Mouse (Mus musculus) forebrain, embryonic 14.5 days (tissue): Measurements from ENCODE around the gene Igf2bp1. TPM values are rescaled to one million over a fixed set of nuclear protein-coding genes. Genes with fewer than 3 reads are reported as not detected.
"Not testable (repeated sequence)": the region's sequence is repeated elsewhere in the genome, so short reads cannot be mapped to it uniquely, and the experiment has no call there.

Experiments
- ATAC-seq: fragments of 200-750 bp; cut with Nextera tagmentation; 2 replicates; pipeline ENCODE4 v1.8.0; 2017; ENCODE audit warnings: mild to moderate bottlenecking, moderate library complexity
- DNase-seq: peaks from one replicate; pipeline ENCODE4 v3.0.0-alpha.2; 2015; ENCODE audit warnings: low spot score
- H3K27ac ChIP-seq: fragments of 300-500 bp; sonication (generic); 2 replicates; pipeline ENCODE4 v1.5.1; 2014; ENCODE audit warnings: low read depth, mild to moderate bottlenecking, control low read depth, low read length, moderate library complexity
- H3K27me3 ChIP-seq: fragments of 300-500 bp; sonication (generic); replicated peaks from 2 replicates; pipeline ENCODE4 v1.6.1; 2014; ENCODE audit warnings: low read length, control low read depth, mixed read lengths; ENCODE audit not compliant: control insufficient read depth, insufficient read depth
- H3K36me3 ChIP-seq: fragments of 300-500 bp; sonication (generic); 2 replicates; pipeline ENCODE4 v1.6.1; 2014; ENCODE audit warnings: low read length, control low read depth; ENCODE audit not compliant: control insufficient read depth, insufficient read depth
- H3K4me1 ChIP-seq: fragments of 300-500 bp; sonication (generic); 2 replicates; pipeline ENCODE4 v1.6.1; 2014; ENCODE audit warnings: antibody characterized with exemption, low read length, control low read depth; ENCODE audit not compliant: control insufficient read depth, insufficient read depth
- H3K4me2 ChIP-seq: fragments of 300-500 bp; sonication (generic); 2 replicates; pipeline ENCODE4 v1.6.1; 2014; ENCODE audit warnings: mild to moderate bottlenecking, control low read depth, low read length
- H3K4me3 ChIP-seq: fragments of 300-500 bp; sonication (generic); 2 replicates; pipeline ENCODE4 v1.5.1; 2014; ENCODE audit warnings: low read depth, low read length, control low read depth
- H3K9ac ChIP-seq: fragments of 300-500 bp; sonication (generic); 2 replicates; pipeline ENCODE4 v1.6.1; 2014; ENCODE audit warnings: mild to moderate bottlenecking, low read length, control low read depth, moderate library complexity
- H3K9me3 ChIP-seq: fragments of 300-500 bp; sonication (generic); replicated peaks from 2 replicates; pipeline ENCODE4 v1.6.1; 2016; ENCODE audit warnings: low read length, control low read depth, mixed read lengths; ENCODE audit not compliant: control insufficient read depth
- WGBS: fragments of 180-500 bp; shearing (Covaris S2); extraction: QIAGEN DNeasy Blood & Tissue Kit; methylation state at CpG from one replicate; pipeline ENCODE4 v1.1.7; 2014; 5-methylcytosine and 5-hydroxymethylcytosine counted together
- polyA plus RNA-seq: library from polyadenylated mRNA; unstranded; fragments of >200 nt; fragmentation: Nextera tagmentation; extraction: Ambion mirVana; gene quantifications from 2 replicates; pipeline ENCODE4 v1.2.1, GENCODE M21; 2014

The Igf2bp1 gene
- polyA plus RNA-seq, 1 experiment from 2014 or later: 15.3 TPM

- Histone ChIP-seq H3K27me3 (no peaks in the 10 kb centered on the region), H3K9me3 (no peaks in the 10 kb centered on the region), H3K4me2 (no peak overlapping the region), H3K9ac (no peak overlapping the region), H3K4me1 (no peaks in the 10 kb centered on the region), H3K4me3 (no peak overlapping the region), H3K36me3 (peaks cover 33% of the 10 kb centered on the region), H3K27ac (no peak overlapping the region)
- 70% methylated on average over 9 of the region's 9 CpGs for WGBS
- no peak for ATAC-seq
- no peak for DNase-seq
Observed at GRCm38 (mm10) chr11:95958251-95958650, 47.5 kb downstream of the Igf2bp1 start.

- 67% methylated on average over 7 of the region's 7 CpGs for WGBS
- H3K4me2 ChIP-seq: no peak overlapping the region
- DNase-seq: peak; percentile 15
- no peak overlapping the region for H3K9ac ChIP-seq
- H3K9me3 ChIP-seq: no peaks in the 10 kb centered on the region
- H3K4me3 ChIP-seq: no peak overlapping the region
- no peak overlapping the region for H3K27ac ChIP-seq
- ATAC-seq: no peak
- H3K4me1 ChIP-seq: no peaks in the 10 kb centered on the region
- H3K36me3 ChIP-seq: peaks cover 25% of the 10 kb centered on the region
- H3K27me3 ChIP-seq: no peaks in the 10 kb centered on the region
Observed at GRCm38 (mm10) chr11:95957407-95957806, 48.3 kb downstream of the Igf2bp1 start.

GRCm38 (mm10) chr11:95953313-95953712 lies 52.4 kb downstream of the Igf2bp1 start:
- WGBS: 85% methylated on average over 5 of the region's 5 CpGs
- Histone ChIP-seq H3K27me3 (no peaks in the 10 kb centered on the region), H3K9me3 (no peaks in the 10 kb centered on the region), H3K27ac (no peak overlapping the region), H3K4me2 (no peak overlapping the region), H3K4me3 (no peak overlapping the region), H3K4me1 (no peaks in the 10 kb centered on the region), H3K9ac (no peak overlapping the region), H3K36me3 (no peaks in the 10 kb centered on the region)
- no peak for ATAC-seq
- DNase-seq: no peak

- H3K4me3 ChIP-seq: no peak overlapping the region
- ATAC-seq (no peak), DNase-seq (peak; percentile 22)
- no peaks in the 10 kb centered on the region for H3K9me3 ChIP-seq
- no peaks in the 10 kb centered on the region for H3K36me3 ChIP-seq
- no peak overlapping the region for H3K4me2 ChIP-seq
- WGBS: 66% methylated on average over 13 of the region's 13 CpGs
- H3K9ac ChIP-seq: no peak overlapping the region
- H3K27me3 ChIP-seq: no peaks in the 10 kb centered on the region
- H3K27ac ChIP-seq: no peak overlapping the region
- no peaks in the 10 kb centered on the region for H3K4me1 ChIP-seq
Observed at GRCm38 (mm10) chr11:95945838-95946472, 59.8 kb downstream of the Igf2bp1 start.

- DNase-seq: no peak
- Histone ChIP-seq H3K36me3 (no peaks in the 10 kb centered on the region), H3K27ac (no peak overlapping the region), H3K27me3 (no peaks in the 10 kb centered on the region), H3K4me2 (no peak overlapping the region), H3K4me3 (no peak overlapping the region), H3K4me1 (no peaks in the 10 kb centered on the region), H3K9me3 (no peaks in the 10 kb centered on the region), H3K9ac (no peak overlapping the region)
- no peak for ATAC-seq
- WGBS: 47% methylated on average over 11 of the region's 11 CpGs
Observed at GRCm38 (mm10) chr11:95939828-95940507, 65.8 kb downstream of the Igf2bp1 start.

- DNase-seq: no peak
- H3K4me1 ChIP-seq: no peaks in the 10 kb centered on the region
- H3K27me3 ChIP-seq: no peaks in the 10 kb centered on the region
- no peak overlapping the region for H3K9ac ChIP-seq
- no peak overlapping the region for H3K27ac ChIP-seq
- no peaks in the 10 kb centered on the region for H3K9me3 ChIP-seq
- H3K4me2 ChIP-seq: no peak overlapping the region
- H3K4me3 ChIP-seq: no peak overlapping the region
- no peaks in the 10 kb centered on the region for H3K36me3 ChIP-seq
- 80% methylated on average over 6 of the region's 6 CpGs for WGBS
- ATAC-seq: no peak
Observed at GRCm38 (mm10) chr11:95936409-95936808, 69.3 kb downstream of the Igf2bp1 start.

GRCm38 (mm10) chr11:95932168-95932567 lies 73.6 kb downstream of the Igf2bp1 start:
- H3K4me2 ChIP-seq, H3K4me1 ChIP-seq, H3K27me3 ChIP-seq, H3K36me3 ChIP-seq, ATAC-seq, H3K4me3 ChIP-seq, H3K9me3 ChIP-seq, H3K27ac ChIP-seq, H3K9ac ChIP-seq, DNase-seq: not testable (repeated sequence)
- 94% methylated on average over 8 of the region's 10 CpGs for WGBS

- no peak overlapping the region for H3K4me2 ChIP-seq
- ATAC-seq (no peak), DNase-seq (no peak)
- H3K27me3 ChIP-seq: no peaks in the 10 kb centered on the region
- 79% methylated on average over 4 of the region's 4 CpGs for WGBS
- H3K36me3 ChIP-seq: no peaks in the 10 kb centered on the region
- H3K9me3 ChIP-seq: no peaks in the 10 kb centered on the region
- no peak overlapping the region for H3K4me3 ChIP-seq
- H3K4me1 ChIP-seq: no peaks in the 10 kb centered on the region
- no peak overlapping the region for H3K27ac ChIP-seq
- H3K9ac ChIP-seq: no peak overlapping the region
Observed at GRCm38 (mm10) chr11:95926398-95926797, 79.3 kb downstream of the Igf2bp1 start.

- Histone ChIP-seq H3K4me3 (no peak overlapping the region), H3K36me3 (no peaks in the 10 kb centered on the region), H3K4me1 (no peaks in the 10 kb centered on the region), H3K27ac (no peak overlapping the region), H3K27me3 (no peaks in the 10 kb centered on the region), H3K4me2 (no peak overlapping the region), H3K9me3 (no peaks in the 10 kb centered on the region), H3K9ac (no peak overlapping the region)
- DNase-seq (no peak), ATAC-seq (no peak)
- 97% methylated on average over 5 of the region's 5 CpGs for WGBS
Observed at GRCm38 (mm10) chr11:95925976-95926375, 79.8 kb downstream of the Igf2bp1 start.
